Mouse (Mus musculus) forebrain, embryonic 10.5 days (tissue): Measurements from ENCODE around the gene Mlf2. TPM values are rescaled to one million over a fixed set of nuclear protein-coding genes. Genes with fewer than 3 reads are reported as not detected.
A peak's percentile ranks its signal among the peaks of the same experiment; 100 is the strongest.

ENCODE experiments used
- DNase-seq: peaks from one replicate; pipeline ENCODE4 v3.0.0-alpha.2; 2017; ENCODE audit warnings: low spot score; ENCODE audit errors: extremely low spot score
- H3K27ac ChIP-seq: fragments of 300-500 bp; sonication (generic); 2 replicates; pipeline ENCODE4 v1.5.1; 2016; ENCODE audit warnings: mild to moderate bottlenecking
- H3K27me3 ChIP-seq: fragments of 300-500 bp; sonication (generic); 2 replicates; pipeline ENCODE4 v1.6.1; 2016; ENCODE audit warnings: mild to moderate bottlenecking; ENCODE audit not compliant: poor library complexity, severe bottlenecking
- H3K36me3 ChIP-seq: fragments of 300-500 bp; sonication (generic); replicated peaks from 2 replicates; pipeline ENCODE4 v1.6.1; 2016; ENCODE audit warnings: mild to moderate bottlenecking, moderate library complexity
- H3K4me1 ChIP-seq: fragments of 300-500 bp; sonication (generic); 2 replicates; pipeline ENCODE4 v1.6.1; 2016
- H3K4me3 ChIP-seq: fragments of 300-500 bp; sonication (generic); 2 replicates; pipeline ENCODE4 v1.5.1; 2016; ENCODE audit warnings: mild to moderate bottlenecking, moderate library complexity
- H3K9me3 ChIP-seq: fragments of 300-500 bp; sonication (generic); 2 replicates; pipeline ENCODE4 v1.6.1; 2016; ENCODE audit warnings: mild to moderate bottlenecking, moderate library complexity
- WGBS: fragments of 180-500 bp; shearing (Covaris S2); methylation state at CpG from one replicate; pipeline ENCODE4 v1.1.7; 2016; 5-methylcytosine and 5-hydroxymethylcytosine counted together
- polyA plus RNA-seq: library from polyadenylated mRNA; unstranded; fragments of >200 nt; fragmentation: Nextera tagmentation; extraction: Ambion mirVana; gene quantifications from 2 replicates; pipeline ENCODE4 v1.2.1, GENCODE M21; 2016

The Mlf2 gene
- polyA plus RNA-seq, 1 experiment from 2014 or later, result 388 TPM

DNA sequence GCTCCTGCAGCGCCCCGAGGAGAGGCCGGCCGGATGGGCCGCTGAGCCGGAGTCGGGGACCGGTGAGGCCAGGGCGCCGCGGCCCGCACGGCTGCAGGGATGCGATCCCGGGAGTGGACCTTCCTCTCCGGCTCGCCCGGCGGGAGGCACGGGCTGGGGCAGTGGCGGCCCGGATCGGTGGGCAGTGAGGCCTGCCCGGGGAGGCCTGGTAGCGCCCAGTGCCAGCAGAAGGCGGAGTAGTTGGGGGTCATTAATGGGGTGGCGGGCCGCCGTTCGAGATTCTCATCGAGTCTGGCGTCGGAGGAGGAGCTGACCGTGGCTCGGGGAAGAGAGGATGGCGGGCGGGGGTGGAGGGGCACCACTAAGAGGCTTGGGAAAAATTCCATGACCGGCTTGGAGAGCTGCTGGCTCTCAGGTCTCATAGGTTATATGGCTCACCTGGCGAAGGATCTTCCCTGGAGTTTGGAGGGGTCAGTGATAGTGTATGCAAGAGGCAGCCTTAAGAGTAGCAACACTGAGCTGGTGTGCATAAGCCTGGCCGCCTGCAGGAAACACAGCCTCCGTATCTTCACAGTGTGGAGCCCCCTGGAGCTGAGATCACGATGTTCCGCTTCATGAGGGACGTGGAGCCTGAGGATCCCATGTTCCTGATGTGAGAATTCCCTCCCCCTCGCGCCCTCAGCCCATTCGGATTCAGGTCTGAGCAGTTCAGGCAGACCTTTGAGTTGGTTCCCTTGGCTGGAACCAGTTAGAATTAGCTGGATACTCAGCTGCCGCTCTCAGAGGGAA lies 533 bp downstream of the Mlf2 start:
- 1% methylated on average over 48 of the region's 48 CpGs for WGBS
- DNase-seq, result no peak
- peak overlapping the region; percentile 95 for H3K4me3 ChIP-seq
- H3K27me3 ChIP-seq, result no peaks in the 10 kb centered on the region
- H3K36me3 ChIP-seq, result peaks cover 44% of the 10 kb centered on the region
- no peaks in the 10 kb centered on the region for H3K9me3 ChIP-seq
- peak overlapping the region; percentile 97 for H3K27ac ChIP-seq
- peaks cover 40% of the 10 kb centered on the region for H3K4me1 ChIP-seq

DNA sequence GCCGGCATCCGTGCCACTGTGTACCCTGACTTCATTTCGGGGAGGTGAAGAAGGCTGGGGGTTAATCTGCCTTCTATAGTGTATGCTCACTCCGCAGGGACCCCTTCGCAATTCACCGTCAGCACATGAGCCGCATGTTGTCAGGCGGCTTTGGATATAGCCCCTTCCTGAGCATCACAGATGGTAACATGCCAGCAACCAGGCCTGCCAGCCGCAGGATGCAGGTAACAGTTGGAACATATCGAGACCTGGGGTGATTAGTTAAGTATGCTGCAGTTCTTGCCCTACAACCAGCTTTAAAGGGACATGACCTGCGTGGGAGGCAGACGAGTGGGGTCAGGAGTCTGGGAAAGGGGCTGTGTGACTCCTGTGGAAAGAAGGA lies 1.1 kb downstream of the Mlf2 start:
- H3K27me3 ChIP-seq, result no peaks in the 10 kb centered on the region
- peaks cover 40% of the 10 kb centered on the region for H3K4me1 ChIP-seq
- peaks cover 50% of the 10 kb centered on the region for H3K36me3 ChIP-seq
- no peak for DNase-seq
- peak overlapping the region; percentile 95 for H3K4me3 ChIP-seq
- peak overlapping the region; percentile 97 for H3K27ac ChIP-seq
- WGBS, result 61% methylated on average over 12 of the region's 12 CpGs
- H3K9me3 ChIP-seq, result no peaks in the 10 kb centered on the region

DNA sequence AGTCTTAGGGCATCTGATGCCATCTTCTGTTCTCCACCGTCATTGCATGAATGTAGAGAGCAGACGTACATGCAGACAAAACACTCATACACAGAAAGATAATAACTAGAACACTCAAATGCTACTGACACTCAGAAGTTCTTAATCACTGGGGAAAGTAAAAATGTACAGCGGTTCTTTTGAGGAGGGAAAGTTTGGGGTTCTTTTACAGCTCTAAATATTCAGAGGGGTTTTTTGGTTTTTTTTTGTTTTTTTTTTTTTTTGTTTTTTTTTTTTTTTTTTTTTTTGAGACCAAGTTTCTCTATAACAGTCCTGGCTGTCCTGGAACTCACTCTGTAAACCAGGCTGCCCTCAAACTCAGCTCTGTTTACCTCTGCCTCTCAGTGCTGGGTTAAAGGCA lies 1.9 kb downstream of the Mlf2 start:
- H3K4me3 ChIP-seq, result peak overlapping the region; percentile 95; the same call in 1 of the 2 replicates
- 93% methylated on average over 3 of the region's 3 CpGs for WGBS

DNA sequence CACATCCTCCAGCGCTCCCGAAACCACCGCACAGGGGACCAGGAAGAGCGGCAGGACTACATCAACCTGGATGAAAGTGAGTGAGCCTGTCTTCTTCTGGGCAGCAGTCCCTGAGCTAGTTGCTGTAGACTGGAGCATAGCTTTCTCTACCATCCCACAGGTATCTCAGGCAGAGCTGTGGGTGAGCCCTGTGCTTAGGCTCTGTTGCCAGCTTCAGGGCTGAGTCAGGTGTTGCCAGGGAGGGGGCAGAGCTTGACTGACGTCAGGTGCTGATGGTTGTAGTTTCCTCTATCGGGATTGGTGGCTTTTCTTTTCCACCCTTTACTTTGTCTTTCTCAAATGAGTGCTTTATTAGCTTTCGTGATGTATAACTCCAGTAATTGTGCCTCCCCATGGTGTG lies 3.5 kb downstream of the Mlf2 start:
- peaks cover 74% of the 10 kb centered on the region for H3K36me3 ChIP-seq

More for the DNA sequence above, 1.9 kb downstream of the Mlf2 start:
- Histone ChIP-seq H3K27ac (no peak overlapping the region), H3K9me3 (no peaks in the 10 kb centered on the region), H3K4me1 (peaks cover 40% of the 10 kb centered on the region), H3K27me3 (no peaks in the 10 kb centered on the region), H3K36me3 (peaks cover 58% of the 10 kb centered on the region)
- no peak for DNase-seq

DNA sequence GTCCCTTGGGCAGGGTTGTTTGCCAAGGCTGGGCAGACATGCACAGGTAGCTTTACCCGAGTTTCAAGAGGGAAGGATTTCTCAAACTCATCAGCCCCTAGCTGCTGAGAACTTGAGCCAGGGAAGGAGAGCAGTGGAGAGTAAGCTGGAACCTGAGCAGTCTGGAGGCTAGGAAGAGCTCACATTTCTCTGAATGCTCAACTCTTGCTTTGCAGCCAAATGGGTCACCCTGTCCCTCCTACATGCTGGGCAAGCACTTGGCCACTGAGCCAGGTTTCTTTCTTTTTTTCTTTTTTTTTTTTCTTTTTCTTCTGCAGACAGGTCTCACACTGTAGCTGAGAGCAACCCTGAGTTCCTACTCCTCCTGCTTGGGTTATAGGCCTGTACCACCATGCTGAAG lies 5.5 kb downstream of the Mlf2 start:
- peaks cover 79% of the 10 kb centered on the region for H3K36me3 ChIP-seq
- 87% methylated on average over 1 of the region's 1 CpGs for WGBS
- H3K27me3 ChIP-seq, result no peaks in the 10 kb centered on the region
- DNase-seq, result no peak
- no peak overlapping the region for H3K27ac ChIP-seq
- no peak overlapping the region for H3K4me3 ChIP-seq
- no peaks in the 10 kb centered on the region for H3K9me3 ChIP-seq
- H3K4me1 ChIP-seq, result peaks cover 20% of the 10 kb centered on the region

More for the DNA sequence above, 3.5 kb downstream of the Mlf2 start:
- Histone ChIP-seq H3K4me3 (no peak overlapping the region; the same call in 1 of the 2 replicates), H3K4me1 (peaks cover 34% of the 10 kb centered on the region), H3K27me3 (no peaks in the 10 kb centered on the region), H3K27ac (no peak overlapping the region), H3K9me3 (no peaks in the 10 kb centered on the region)
- DNase-seq, result no peak
- 94% methylated on average over 7 of the region's 7 CpGs for whole genome bisulfite sequencing

DNA sequence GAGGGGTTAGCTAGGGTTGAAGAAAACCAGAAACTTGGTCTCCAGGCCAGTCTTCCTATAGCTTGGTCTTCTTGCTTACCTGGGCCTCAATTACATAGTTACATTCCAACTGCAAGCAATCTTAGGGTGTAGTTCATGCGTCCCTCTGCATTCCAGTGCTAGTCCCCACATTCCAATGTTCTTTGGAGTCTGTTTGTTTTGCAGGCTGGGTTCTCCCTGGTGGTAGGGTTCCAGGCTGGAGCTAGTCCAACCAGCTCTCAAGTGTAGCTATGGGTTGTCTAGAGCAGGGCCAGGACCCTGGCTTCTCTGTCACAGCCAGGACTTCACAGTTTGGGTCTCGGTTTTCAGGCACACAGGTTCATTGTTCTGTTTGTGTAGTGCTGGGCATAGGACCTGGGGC lies 6.3 kb downstream of the Mlf2 start:
- Histone ChIP-seq H3K9me3 (no peaks in the 10 kb centered on the region), H3K27me3 (no peaks in the 10 kb centered on the region), H3K36me3 (peaks cover 77% of the 10 kb centered on the region), H3K27ac (no peak overlapping the region), H3K4me3 (no peak overlapping the region), H3K4me1 (peaks cover 12% of the 10 kb centered on the region)
- no peak for DNase-seq
- WGBS, result 90% methylated on average over 2 of the region's 2 CpGs

DNA sequence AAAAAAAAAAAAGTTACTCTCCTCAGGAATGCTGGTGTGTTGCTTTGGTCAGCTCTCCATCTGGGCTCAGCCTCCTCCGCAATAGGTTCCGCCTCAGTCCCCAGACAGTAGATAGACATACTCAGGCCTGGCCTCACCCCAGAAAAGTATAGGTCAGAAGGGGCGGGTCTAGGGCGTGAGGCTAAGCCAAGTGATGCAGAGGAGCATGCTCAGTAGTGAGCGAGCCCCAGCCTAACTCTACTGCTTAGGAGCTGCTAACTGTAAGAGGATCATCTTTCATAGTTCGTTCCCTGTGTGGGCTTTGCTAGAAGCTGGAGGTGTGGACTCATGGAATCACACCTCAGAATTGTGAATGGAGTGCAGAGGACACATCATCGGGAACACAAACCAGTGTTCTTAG lies 7.4 kb downstream of the Mlf2 start:
- H3K4me1 ChIP-seq, result peaks cover 7% of the 10 kb centered on the region; the same call in 1 of the 2 replicates
- no peak overlapping the region for H3K4me3 ChIP-seq
- peaks cover 66% of the 10 kb centered on the region for H3K36me3 ChIP-seq
- no peaks in the 10 kb centered on the region for H3K27me3 ChIP-seq
- no peaks in the 10 kb centered on the region for H3K9me3 ChIP-seq
- no peak overlapping the region for H3K27ac ChIP-seq
- no peak for DNase-seq
- 93% methylated on average over 7 of the region's 7 CpGs for WGBS

DNA sequence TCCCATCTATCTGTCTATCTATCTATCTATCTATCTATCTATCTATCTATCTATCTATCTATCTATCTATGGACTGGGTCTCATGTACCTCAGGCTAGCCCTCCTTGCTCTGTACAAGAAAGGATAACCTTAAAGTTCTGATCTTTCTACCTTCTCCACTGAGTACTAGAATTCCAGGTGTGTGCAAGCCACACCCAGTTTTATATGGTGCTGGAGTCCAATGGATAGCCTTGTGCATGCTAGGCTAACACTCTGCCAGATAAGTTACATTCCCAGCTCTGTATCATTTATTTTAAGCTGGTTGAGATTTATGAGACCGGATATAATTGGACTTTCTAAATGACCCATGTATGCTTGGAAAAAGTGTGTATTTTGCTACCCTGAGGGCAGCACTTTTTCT lies 10.5 kb downstream of the Mlf2 start:
- no peaks in the 10 kb centered on the region for H3K27me3 ChIP-seq
- no peak overlapping the region for H3K4me3 ChIP-seq
- no peak for DNase-seq
- H3K36me3 ChIP-seq, result peaks cover 35% of the 10 kb centered on the region
- H3K27ac ChIP-seq, result no peak overlapping the region
- WGBS, result 96% methylated on average over 1 of the region's 1 CpGs
- H3K9me3 ChIP-seq, result no peaks in the 10 kb centered on the region
- H3K4me1 ChIP-seq, result no peaks in the 10 kb centered on the region

DNA sequence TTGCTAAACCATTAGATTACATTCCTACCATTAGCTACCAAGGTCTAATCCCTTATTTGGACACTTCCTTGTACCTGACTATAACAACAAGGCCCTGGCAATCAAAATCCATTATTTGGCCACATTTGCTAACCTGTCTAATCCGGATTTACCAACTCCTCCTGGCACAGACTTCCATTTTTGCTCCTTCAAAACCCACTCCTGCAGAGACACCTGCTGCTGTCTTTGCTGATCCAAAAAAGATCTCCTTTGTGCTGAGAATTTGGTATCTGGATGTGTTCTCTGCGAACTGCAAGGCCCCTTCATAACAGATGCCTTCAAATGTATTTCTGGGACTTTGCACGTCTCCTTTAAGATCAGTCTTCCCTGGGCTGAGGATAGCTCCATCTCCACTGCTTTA lies 12.3 kb downstream of the Mlf2 start:
- H3K4me3 ChIP-seq, result no peak overlapping the region
- no peaks in the 10 kb centered on the region for H3K9me3 ChIP-seq
- no peaks in the 10 kb centered on the region for H3K27me3 ChIP-seq
- DNase-seq, result no peak
- H3K4me1 ChIP-seq, result no peaks in the 10 kb centered on the region
- H3K36me3 ChIP-seq, result peaks cover 17% of the 10 kb centered on the region
- 87% methylated on average over 3 of the region's 3 CpGs for WGBS
- no peak overlapping the region for H3K27ac ChIP-seq

DNA sequence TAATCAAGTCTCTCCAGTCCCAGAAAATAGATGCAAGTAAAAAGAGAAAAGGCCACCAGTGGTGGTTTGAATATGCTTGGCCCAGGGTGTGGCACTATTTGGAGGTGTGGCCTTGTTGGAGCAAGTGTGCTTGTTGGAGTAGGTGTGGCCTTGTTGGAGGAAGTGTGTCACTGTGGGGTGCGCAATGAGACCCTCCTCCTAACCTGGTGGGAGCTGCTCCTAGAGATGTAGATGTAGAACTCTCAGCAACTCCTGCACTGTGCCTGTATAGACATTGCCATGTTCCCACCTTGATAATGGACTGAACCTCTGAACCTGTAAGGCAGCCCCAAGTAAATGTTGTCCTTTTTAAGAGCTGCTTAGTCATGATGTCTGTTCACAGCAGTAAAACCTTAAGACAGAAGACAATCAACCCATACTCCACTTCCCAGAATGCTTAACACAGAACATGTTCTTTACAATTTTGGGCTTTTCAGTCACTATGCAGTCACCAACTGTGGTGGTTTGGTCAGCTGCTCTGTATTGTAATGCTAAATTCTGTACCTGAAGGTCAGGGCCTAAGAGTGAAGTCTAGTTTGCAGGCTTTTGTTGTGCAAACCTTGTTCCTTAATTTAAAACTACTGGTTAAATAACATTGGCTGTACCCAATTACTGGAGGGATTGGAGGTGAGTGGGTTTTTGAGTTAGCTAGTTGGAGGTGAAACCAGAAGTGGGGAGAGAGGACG lies 23.0 kb downstream of the Mlf2 start:
- H3K36me3 ChIP-seq, result peaks cover 42% of the 10 kb centered on the region
- 82% methylated on average over 2 of the region's 2 CpGs for WGBS
- DNase-seq, result no peak
- no peaks in the 10 kb centered on the region for H3K4me1 ChIP-seq
- peaks cover 9% of the 10 kb centered on the region; the same call in 1 of the 2 replicates for H3K9me3 ChIP-seq
- H3K27me3 ChIP-seq, result no peaks in the 10 kb centered on the region
- H3K27ac ChIP-seq, result no peak overlapping the region
- no peak overlapping the region for H3K4me3 ChIP-seq

DNA sequence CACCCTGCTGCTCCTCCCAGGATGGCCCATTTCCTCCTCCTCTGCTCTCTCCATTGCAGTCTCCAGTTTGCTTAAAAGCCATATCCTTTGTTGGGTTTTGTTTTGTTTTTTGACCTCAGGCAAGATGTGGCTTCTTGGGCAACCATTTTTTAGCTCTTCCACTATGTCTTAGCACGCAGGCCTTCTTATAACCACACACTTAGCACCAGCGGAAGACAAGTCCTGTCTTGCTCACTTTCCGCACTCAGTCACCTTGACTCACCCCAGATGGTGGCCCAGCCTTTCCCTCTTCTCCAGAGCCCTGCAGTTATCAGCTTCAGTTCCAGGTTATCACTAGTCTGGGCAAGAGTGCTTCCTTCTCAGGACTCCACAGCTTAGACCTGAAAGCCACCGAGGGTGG lies 24.0 kb downstream of the Mlf2 start:
- H3K27me3 ChIP-seq, result no peaks in the 10 kb centered on the region
- DNase-seq, result no peak
- H3K4me1 ChIP-seq, result no peaks in the 10 kb centered on the region
- WGBS, result 95% methylated on average over 4 of the region's 4 CpGs
- peaks cover 9% of the 10 kb centered on the region; the same call in 1 of the 2 replicates for H3K9me3 ChIP-seq
- H3K4me3 ChIP-seq, result no peak overlapping the region
- H3K27ac ChIP-seq, result no peak overlapping the region
- peaks cover 53% of the 10 kb centered on the region for H3K36me3 ChIP-seq

DNA sequence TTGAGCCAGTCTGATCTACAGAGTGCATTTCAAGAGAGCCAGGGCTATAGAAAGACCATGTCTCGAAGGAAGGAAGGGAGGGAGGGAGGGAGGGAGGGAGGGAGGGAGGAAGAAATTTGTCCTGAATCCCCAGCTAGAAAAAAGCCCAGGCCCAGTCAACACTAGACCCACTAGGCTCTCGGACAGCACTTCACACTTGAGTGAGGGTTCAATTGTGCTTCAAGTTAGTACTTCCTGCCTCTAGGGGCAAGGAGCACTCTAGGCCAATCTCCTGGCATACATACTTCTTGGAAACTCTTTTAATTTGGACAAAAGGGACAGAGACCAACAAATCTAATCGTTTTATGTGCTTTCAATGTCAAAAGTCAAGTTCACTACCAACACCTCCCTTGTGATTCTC lies 26.9 kb downstream of the Mlf2 start:
- no peaks in the 10 kb centered on the region for H3K9me3 ChIP-seq
- 95% methylated on average over 3 of the region's 3 CpGs for WGBS
- no peaks in the 10 kb centered on the region for H3K27me3 ChIP-seq
- no peak overlapping the region for H3K4me3 ChIP-seq
- no peak overlapping the region for H3K27ac ChIP-seq
- H3K4me1 ChIP-seq, result no peaks in the 10 kb centered on the region
- H3K36me3 ChIP-seq, result peaks cover 80% of the 10 kb centered on the region
- DNase-seq, result no peak

DNA sequence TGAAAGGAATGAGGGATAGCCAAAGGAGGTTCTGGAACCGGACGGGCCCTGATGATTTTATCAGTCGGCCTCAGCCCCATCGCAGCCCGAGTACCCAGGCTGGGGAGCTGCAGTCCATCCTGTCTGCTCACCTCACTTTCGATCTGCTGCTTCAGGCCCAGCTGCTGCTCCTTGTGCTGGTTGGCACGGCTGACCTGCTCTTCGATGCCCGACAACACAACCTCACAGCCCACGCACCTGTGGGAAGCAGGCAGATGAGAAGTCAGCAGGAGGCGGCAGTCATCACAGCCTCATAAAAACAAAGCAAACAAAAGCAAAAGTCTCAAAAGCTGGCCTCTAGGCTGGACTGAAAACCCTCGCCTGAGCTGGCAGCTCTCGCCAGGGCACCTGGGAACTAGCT lies 28.8 kb downstream of the Mlf2 start:
- Histone ChIP-seq H3K27ac (no peak overlapping the region), H3K4me3 (no peak overlapping the region), H3K9me3 (no peaks in the 10 kb centered on the region), H3K4me1 (peaks cover 9% of the 10 kb centered on the region), H3K36me3 (peaks cover 80% of the 10 kb centered on the region), H3K27me3 (no peaks in the 10 kb centered on the region)
- no peak for DNase-seq
- WGBS, result 96% methylated on average over 13 of the region's 13 CpGs
